Mouse (Mus musculus) embryo, embryonic 10.5 days (tissue): ENCODE measurements around the gene Slc4a11.
"Not testable (repeated sequence)": the region's sequence is repeated elsewhere in the genome, so short reads cannot be mapped to it uniquely, and the experiment has no call there.

ENCODE experiments used
- DNase-seq: peaks from one replicate; pipeline ENCODE4 v3.0.0-alpha.2; 2015; ENCODE audit warnings: low spot score

Slc4a11 gene

GRCm38 (mm10) chr2:130679154-130679553 lies 18.2 kb downstream of the Slc4a11 start:
- DNase-seq = no peak

- DNase-seq = no peak
Observed at GRCm38 (mm10) chr2:130677211-130677610, 20.1 kb downstream of the Slc4a11 start.

GRCm38 (mm10) chr2:130667559-130667958 lies 29.8 kb downstream of the Slc4a11 start, which contains the start of gene Itpa:
Gene Itpa (plus strand): TSS chr2:130667610.
- DNase-seq = peak; percentile 95

- DNase-seq = peak; percentile 97
Observed at GRCm38 (mm10) chr2:130664102-130664701, 33.1 kb downstream of the Slc4a11 start, which contains the start of gene Ddrgk1. Gene Ddrgk1 (minus strand): TSS chr2:130664659.

- DNase-seq = no peak
Observed at GRCm38 (mm10) chr2:130663342-130663741, 34.0 kb downstream of the Slc4a11 start.

GRCm38 (mm10) chr2:130658530-130658929 lies 38.8 kb downstream of the Slc4a11 start:
- no peak for DNase-seq

- DNase-seq = no peak
Observed at GRCm38 (mm10) chr2:130657541-130657940, 39.8 kb downstream of the Slc4a11 start.

- DNase-seq = no peak
Observed at GRCm38 (mm10) chr2:130656536-130656935, 40.8 kb downstream of the Slc4a11 start.

GRCm38 (mm10) chr2:130655660-130656339 lies 41.5 kb downstream of the Slc4a11 start:
- no peak for DNase-seq

- no peak for DNase-seq
Observed at GRCm38 (mm10) chr2:130653760-130654159, 43.6 kb downstream of the Slc4a11 start.

- no peak for DNase-seq
Observed at GRCm38 (mm10) chr2:130653303-130653702, 44.0 kb downstream of the Slc4a11 start.

GRCm38 (mm10) chr2:130649028-130649427 lies 48.3 kb downstream of the Slc4a11 start:
- DNase-seq = not testable (repeated sequence)

GRCm38 (mm10) chr2:130645198-130645597 lies 52.1 kb downstream of the Slc4a11 start:
- no peak for DNase-seq

GRCm38 (mm10) chr2:130642684-130643369 lies 54.5 kb downstream of the Slc4a11 start, which contains the start of gene Lzts3:
Gene Lzts3 (minus strand): TSS chr2:130642803.
- peak; percentile 95 for DNase-seq

- DNase-seq = peak; percentile 49
Observed at GRCm38 (mm10) chr2:130642197-130642660, 55.1 kb downstream of the Slc4a11 start.

GRCm38 (mm10) chr2:130641351-130642025 lies 55.8 kb downstream of the Slc4a11 start:
- no peak for DNase-seq

GRCm38 (mm10) chr2:130639276-130639675 lies 58.0 kb downstream of the Slc4a11 start:
- DNase-seq = no peak

- DNase-seq = no peak
Observed at GRCm38 (mm10) chr2:130638101-130638611, 59.2 kb downstream of the Slc4a11 start.

GRCm38 (mm10) chr2:130635847-130636246 lies 61.5 kb downstream of the Slc4a11 start:
- no peak for DNase-seq

GRCm38 (mm10) chr2:130634739-130635411 lies 62.4 kb downstream of the Slc4a11 start:
- DNase-seq = peak; percentile 66
